Mouse (Mus musculus) myocyte (in vitro differentiated cells): ENCODE measurements at regions not wholly inside any gene's neighbourhood (a gene's known extent, or its start where the extent isn't known, plus 50 kb on each side); places are given as distances from the start of the nearest gene placed in this dataset.

Experiments
- E2F4 ChIP-seq: IDR thresholded peaks from one replicate; pipeline ENCODE4 v1.6.1; 2011; ENCODE audit warnings: mild to moderate bottlenecking, control low read depth, moderate library complexity; ENCODE audit not compliant: insufficient read depth
- MAX ChIP-seq: IDR thresholded peaks from one replicate; pipeline ENCODE4 v1.6.1; 2011; ENCODE audit warnings: low read depth, mild to moderate bottlenecking, control low read depth
- POLR2A ChIP-seq: IDR thresholded peaks from one replicate; pipeline ENCODE4 v1.6.1; 2011; ENCODE audit warnings: low read depth, mild to moderate bottlenecking, control low read depth, moderate library complexity; ENCODE audit not compliant: insufficient read length
- TCF12 ChIP-seq: IDR thresholded peaks from one replicate; pipeline ENCODE4 v1.6.1; 2011; ENCODE audit warnings: mild to moderate bottlenecking, control low read depth; ENCODE audit not compliant: poor library complexity, insufficient read depth, severe bottlenecking

DNA sequence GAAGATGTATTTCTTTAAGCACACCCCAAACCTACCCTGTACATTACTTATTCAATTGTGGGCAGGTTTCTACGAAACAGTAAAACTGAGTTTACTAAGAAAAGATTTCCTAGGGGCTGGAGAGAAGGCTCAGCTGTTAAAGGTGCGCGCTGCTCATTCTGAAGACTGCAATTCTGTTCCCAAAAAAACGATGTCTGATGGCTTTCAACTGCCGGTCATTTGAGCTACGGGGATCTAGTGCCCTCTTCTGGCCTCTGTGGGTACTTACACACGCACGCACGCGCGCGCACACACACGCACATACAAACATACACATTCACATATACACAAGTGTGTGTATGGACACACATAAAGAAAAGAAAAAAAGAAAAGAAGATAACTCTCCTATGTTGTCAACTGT, 106.6 kb upstream of the Mdm1 start:
- TF ChIP-seq POLR2A, result no peak
- no peak for TF ChIP-seq TCF12
- no peak for TF ChIP-seq E2F4
- no peak for TF ChIP-seq MAX
